Mouse (Mus musculus): Measurements from ENCODE around the gene Slc26a1. TPM values are rescaled to one million over a fixed set of nuclear protein-coding genes. Genes with fewer than 3 reads are reported as not detected.

Slc26a1 gene
- polyA plus RNA-seq, 1 experiment from 2014 or later = 0.53 TPM

DNA sequence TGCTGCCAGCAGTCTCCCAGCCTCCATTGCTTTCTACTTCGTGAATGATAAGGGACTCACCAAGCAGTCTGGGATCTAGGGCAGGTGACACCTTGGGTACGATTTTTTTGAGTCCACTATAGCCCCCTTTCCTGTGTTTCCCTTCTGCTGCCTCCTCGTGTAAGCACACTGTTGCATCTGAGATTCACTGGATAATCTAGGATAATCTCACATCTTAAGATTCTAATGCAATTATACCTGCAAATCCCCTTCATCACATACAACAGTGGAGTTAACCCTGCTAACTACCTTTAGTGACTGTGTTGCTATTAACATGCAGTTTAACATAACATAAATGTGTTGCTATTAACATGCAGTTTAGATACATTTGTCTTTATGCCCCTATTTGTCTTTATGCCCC lies 10.3 kb downstream of the Slc26a1 start:
- WGBS = 28% methylated on average over 3 of the region's 3 CpGs
- H3K36me3 ChIP-seq (ENCODE audit: control insufficient read depth, insufficient read depth, low read length) = no peaks in the 10 kb centered on the region
- ATAC-seq (ENCODE audit: insufficient number of reproducible peaks, insufficient read depth, low FRiP score, low read depth) = no peak

GRCm38 (mm10) chr5:108662772-108663171 lies 12.6 kb downstream of the Slc26a1 start:
- Histone ChIP-seq H3K9ac (ENCODE audit: low read length) (no peak overlapping the region), H3K9me3 (ENCODE audit: control insufficient read depth, low read length) (no peaks in the 10 kb centered on the region), H3K27me3 (ENCODE audit: control insufficient read depth, insufficient read depth, low read length) (0 out of 2 replicates have a peak, but pooled peaks cover 7% of the 10 kb centered on the region), H3K4me1 (ENCODE audit: control insufficient read depth in 2 of 2, insufficient read depth in 2 of 2, low read length in 2 of 2) (peaks cover 0 to 9% of the 10 kb centered on the region in 2 experiments; a peak in 2 of 4 replicates), H3K27ac (replicated peaks in 1 of 2; ENCODE audit: control insufficient read depth in 1 of 2, insufficient read depth in 1 of 2, low read depth in 2 of 2, low read length in 2 of 2) (no peak overlapping the region), H3K4me2 (ENCODE audit: low read length) (no peak overlapping the region), H3K4me3 (ENCODE audit: control insufficient read depth in 1 of 2, insufficient read depth in 1 of 2, low read depth in 1 of 2, low read length in 2 of 2) (no peak overlapping the region), H3K36me3 (ENCODE audit: control insufficient read depth, insufficient read depth, low read length) (peaks cover 7% of the 10 kb centered on the region; the same call in 1 of the 2 replicates)
- 81% methylated on average over 4 of the region's 4 CpGs for WGBS
- no peak for ATAC-seq (ENCODE audit: insufficient number of reproducible peaks, insufficient read depth, low FRiP score, low read depth)

More for the DNA sequence above, 10.3 kb downstream of the Slc26a1 start:
- Histone ChIP-seq H3K4me1 (ENCODE audit: control insufficient read depth in 2 of 2, insufficient read depth in 2 of 2, low read length in 2 of 2) (peaks cover 2 to 12% of the 10 kb centered on the region in 2 experiments; a peak in 2 of 4 replicates), H3K27ac (replicated peaks in 1 of 2; ENCODE audit: control insufficient read depth in 1 of 2, insufficient read depth in 1 of 2, low read depth in 2 of 2, low read length in 2 of 2) (no peak overlapping the region), H3K4me3 (ENCODE audit: control insufficient read depth in 1 of 2, insufficient read depth in 1 of 2, low read depth in 1 of 2, low read length in 2 of 2) (no peak overlapping the region), H3K4me2 (ENCODE audit: low read length) (no peak overlapping the region), H3K9me3 (ENCODE audit: control insufficient read depth, low read length) (no peaks in the 10 kb centered on the region), H3K9ac (ENCODE audit: low read length) (no peak overlapping the region), H3K27me3 (ENCODE audit: control insufficient read depth, insufficient read depth, low read length) (0 out of 2 replicates have a peak, but pooled peaks cover 7% of the 10 kb centered on the region)

GRCm38 (mm10) chr5:108660632-108661268 lies 14.6 kb downstream of the Slc26a1 start:
- peak; percentile 95 for ATAC-seq (ENCODE audit: insufficient number of reproducible peaks, insufficient read depth, low FRiP score, low read depth)
- peak overlapping the region in 1 of 2 experiments; percentile 10; a peak in 1 of 4 replicates for H3K27ac ChIP-seq (replicated peaks in 1 of 2; ENCODE audit: control insufficient read depth in 1 of 2, insufficient read depth in 1 of 2, low read depth in 2 of 2, low read length in 2 of 2)
- H3K9ac ChIP-seq (ENCODE audit: low read length) = peak overlapping the region; percentile 96
- 0 out of 2 replicates have a peak, but pooled peaks cover 7% of the 10 kb centered on the region for H3K27me3 ChIP-seq (ENCODE audit: control insufficient read depth, insufficient read depth, low read length)
- H3K4me1 ChIP-seq (ENCODE audit: control insufficient read depth in 2 of 2, insufficient read depth in 2 of 2, low read length in 2 of 2) = peaks cover 0 to 9% of the 10 kb centered on the region in 2 experiments; a peak in 2 of 4 replicates
- WGBS = 9% methylated on average over 34 of the region's 36 CpGs
- peak overlapping the region; percentile 93 for H3K4me2 ChIP-seq (ENCODE audit: low read length)
- no peaks in the 10 kb centered on the region for H3K9me3 ChIP-seq (ENCODE audit: control insufficient read depth, low read length)
- peak overlapping the region; percentile 61 to 89 for H3K4me3 ChIP-seq (ENCODE audit: control insufficient read depth in 1 of 2, insufficient read depth in 1 of 2, low read depth in 1 of 2, low read length in 2 of 2)
- peaks cover 19% of the 10 kb centered on the region for H3K36me3 ChIP-seq (ENCODE audit: control insufficient read depth, insufficient read depth, low read length)

DNA sequence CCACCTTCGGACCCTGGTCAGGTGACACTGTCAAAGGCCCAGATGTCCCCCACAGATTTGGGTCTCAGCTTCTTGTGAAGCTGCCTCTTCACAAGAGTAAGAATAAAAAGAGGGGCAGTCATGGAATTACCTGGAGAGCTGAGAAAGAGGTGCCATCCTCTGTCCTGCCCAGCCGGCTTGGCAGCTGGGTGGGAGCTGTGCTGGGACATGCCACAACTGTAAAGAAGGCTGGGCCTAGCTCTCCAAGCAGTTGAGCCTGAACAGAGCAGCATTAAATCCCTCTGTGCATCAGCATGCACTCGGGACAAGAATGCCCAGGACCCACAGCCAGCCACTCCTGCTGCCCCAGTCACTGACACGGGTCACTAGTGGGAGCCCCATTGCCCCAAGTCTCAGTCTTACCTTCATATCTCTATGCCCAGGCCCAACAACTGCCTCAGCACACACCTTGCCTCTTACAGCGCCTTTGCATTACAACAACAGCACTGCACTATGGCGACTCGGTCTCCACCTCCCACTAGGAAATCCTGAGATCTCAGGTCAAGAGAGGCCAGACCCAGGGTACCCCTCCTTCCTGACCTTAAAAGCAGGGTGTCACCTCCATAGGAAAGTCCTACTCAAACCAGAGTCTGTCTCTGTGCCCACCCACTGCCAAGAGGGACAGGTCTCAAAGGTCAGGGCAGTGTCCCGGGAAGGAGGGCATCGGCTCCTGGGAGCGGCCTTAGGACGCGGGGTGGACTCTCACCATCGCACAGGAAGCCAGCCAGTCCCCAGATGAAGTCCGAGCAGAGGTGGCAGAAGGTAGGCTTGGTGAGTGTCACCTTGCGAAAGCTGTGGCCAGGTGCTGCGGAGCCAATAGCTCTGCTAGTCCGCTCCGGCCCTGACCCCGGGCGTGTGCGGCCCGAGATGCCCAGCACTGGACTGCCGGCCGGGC lies 15.4 kb downstream of the Slc26a1 start, which contains the start of gene Idua:
Gene Idua (plus strand): TSS at position 634 of the 934 bp plus-strand sequence.
- peak within 1 kb of the TSS in 1 of 2 experiments; percentile 10; a peak in 1 of 4 replicates for H3K27ac ChIP-seq (replicated peaks in 1 of 2; ENCODE audit: control insufficient read depth in 1 of 2, insufficient read depth in 1 of 2, low read depth in 2 of 2, low read length in 2 of 2)
- 12% methylated on average over 24 of the region's 24 CpGs for WGBS
- peak; percentile 4; the same call in 1 of the 2 replicates for ATAC-seq (ENCODE audit: insufficient number of reproducible peaks, insufficient read depth, low FRiP score, low read depth)

GRCm38 (mm10) chr5:108658611-108659010 lies 16.8 kb downstream of the Slc26a1 start:
- H3K36me3 ChIP-seq (ENCODE audit: control insufficient read depth, insufficient read depth, low read length) = peaks cover 40% of the 10 kb centered on the region
- 79% methylated on average over 1 of the region's 1 CpGs for WGBS
- peaks cover 0 to 9% of the 10 kb centered on the region in 2 experiments; a peak in 2 of 4 replicates for H3K4me1 ChIP-seq (ENCODE audit: control insufficient read depth in 2 of 2, insufficient read depth in 2 of 2, low read length in 2 of 2)
- no peak overlapping the region for H3K9ac ChIP-seq (ENCODE audit: low read length)
- no peak overlapping the region for H3K4me3 ChIP-seq (ENCODE audit: control insufficient read depth in 1 of 2, insufficient read depth in 1 of 2, low read depth in 1 of 2, low read length in 2 of 2)
- H3K9me3 ChIP-seq (ENCODE audit: control insufficient read depth, low read length) = no peaks in the 10 kb centered on the region
- ATAC-seq (ENCODE audit: insufficient number of reproducible peaks, insufficient read depth, low FRiP score, low read depth) = no peak
- no peak overlapping the region for H3K4me2 ChIP-seq (ENCODE audit: low read length)
- no peak overlapping the region for H3K27ac ChIP-seq (replicated peaks in 1 of 2; ENCODE audit: control insufficient read depth in 1 of 2, insufficient read depth in 1 of 2, low read depth in 2 of 2, low read length in 2 of 2)
- no peaks in the 10 kb centered on the region for H3K27me3 ChIP-seq (ENCODE audit: control insufficient read depth, insufficient read depth, low read length)

More for the DNA sequence above, 15.4 kb downstream of the Slc26a1 start, which contains the start of gene Idua:
- Histone ChIP-seq H3K4me2 (ENCODE audit: low read length) (peak within 1 kb of the TSS; percentile 93), H3K9me3 (ENCODE audit: control insufficient read depth, low read length) (no peaks in the 10 kb centered on the region), H3K4me1 (ENCODE audit: control insufficient read depth in 2 of 2, insufficient read depth in 2 of 2, low read length in 2 of 2) (peaks cover 0 to 9% of the 10 kb centered on the region in 2 experiments; a peak in 2 of 4 replicates), H3K4me3 (ENCODE audit: control insufficient read depth in 1 of 2, insufficient read depth in 1 of 2, low read depth in 1 of 2, low read length in 2 of 2) (peak within 1 kb of the TSS; percentile 61 to 89), H3K9ac (ENCODE audit: low read length) (peak within 1 kb of the TSS; percentile 96), H3K36me3 (ENCODE audit: control insufficient read depth, insufficient read depth, low read length) (peaks cover 27% of the 10 kb centered on the region), H3K27me3 (ENCODE audit: control insufficient read depth, insufficient read depth, low read length) (0 out of 2 replicates have a peak, but pooled peaks cover 7% of the 10 kb centered on the region)

DNA sequence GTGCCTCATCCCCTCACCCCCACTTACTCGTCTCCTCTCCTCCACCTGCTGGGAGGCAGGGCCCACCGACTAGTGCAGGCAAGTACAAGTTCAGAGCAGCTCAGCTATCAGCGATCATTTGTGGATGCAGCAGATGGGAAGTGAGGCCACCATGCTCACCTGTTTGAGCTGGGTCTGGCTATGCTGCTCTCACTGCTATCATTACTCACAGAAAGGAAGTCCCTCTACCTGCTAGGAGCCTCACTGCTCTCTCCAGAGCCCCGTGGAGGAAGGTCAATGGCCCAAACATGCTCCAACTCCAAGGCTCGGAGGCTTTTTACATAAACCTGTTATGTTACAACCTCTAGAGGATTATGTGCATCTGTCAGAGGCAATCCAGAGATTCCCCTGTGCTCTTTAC lies 18.0 kb downstream of the Slc26a1 start:
- Histone ChIP-seq H3K4me3 (ENCODE audit: control insufficient read depth in 1 of 2, insufficient read depth in 1 of 2, low read depth in 1 of 2, low read length in 2 of 2) (no peak overlapping the region), H3K27ac (replicated peaks in 1 of 2; ENCODE audit: control insufficient read depth in 1 of 2, insufficient read depth in 1 of 2, low read depth in 2 of 2, low read length in 2 of 2) (no peak overlapping the region), H3K36me3 (ENCODE audit: control insufficient read depth, insufficient read depth, low read length) (peaks cover 53% of the 10 kb centered on the region), H3K4me1 (ENCODE audit: control insufficient read depth in 2 of 2, insufficient read depth in 2 of 2, low read length in 2 of 2) (peaks cover 0 to 9% of the 10 kb centered on the region in 2 experiments; a peak in 2 of 4 replicates), H3K27me3 (ENCODE audit: control insufficient read depth, insufficient read depth, low read length) (no peaks in the 10 kb centered on the region), H3K9me3 (ENCODE audit: control insufficient read depth, low read length) (no peaks in the 10 kb centered on the region), H3K4me2 (ENCODE audit: low read length) (no peak overlapping the region), H3K9ac (ENCODE audit: low read length) (no peak overlapping the region)
- WGBS = 76% methylated on average over 5 of the region's 5 CpGs
- ATAC-seq (ENCODE audit: insufficient number of reproducible peaks, insufficient read depth, low FRiP score, low read depth) = no peak

Data from heart, embryonic 14.5 days (tissue).